Mouse (Mus musculus) gonadal fat pad, adult 2 months (tissue): ENCODE measurements around the gene Ints4. TPM values are rescaled to one million over a fixed set of nuclear protein-coding genes. Genes with fewer than 3 reads are reported as not detected.
"Not testable (repeated sequence)": the region's sequence is repeated elsewhere in the genome, so short reads cannot be mapped to it uniquely, and the experiment has no call there.

Source experiments
- DNase-seq: peaks from one replicate; pipeline ENCODE4 v3.0.0-alpha.2; 2012; ENCODE audit warnings: low read depth
- polyA plus RNA-seq: library from polyadenylated mRNA; depleted of rRNA; stranded (reverse); fragments of >200 nt; gene quantifications from 2 replicates; pipeline ENCODE4 v1.2.3, GENCODE M21; 2012; rRNA removed

Ints4 gene
- polyA plus RNA-seq: 92.0 and 113 TPM in 2 replicates

GRCm38 (mm10) chr7:97480821-97481339, at the start of gene Ints4:
Gene Ints4 (plus strand): TSS chr7:97480956.
- peak; percentile 84 for DNase-seq

- DNase-seq: not testable (repeated sequence)
Measured at GRCm38 (mm10) chr7:97433517-97433916, 47.2 kb upstream of the Ints4 start.

- no peak for DNase-seq
Measured at GRCm38 (mm10) chr7:97434517-97434916, 46.2 kb upstream of the Ints4 start.

- DNase-seq: no peak
Measured at GRCm38 (mm10) chr7:97438986-97439385, 41.8 kb upstream of the Ints4 start.

- peak; percentile 89 for DNase-seq
Measured at GRCm38 (mm10) chr7:97446171-97446925, 34.4 kb upstream of the Ints4 start.

- DNase-seq: no peak
Measured at GRCm38 (mm10) chr7:97447050-97447531, 33.7 kb upstream of the Ints4 start.

GRCm38 (mm10) chr7:97451023-97451422, 29.7 kb upstream of the Ints4 start, which contains the start of gene Kctd14:
Gene Kctd14 (plus strand): TSS chr7:97451323.
- not testable (repeated sequence) for DNase-seq

GRCm38 (mm10) chr7:97452196-97452595, 28.6 kb upstream of the Ints4 start:
- DNase-seq: no peak

- no peak for DNase-seq
Measured at GRCm38 (mm10) chr7:97453141-97453921, 27.4 kb upstream of the Ints4 start.

GRCm38 (mm10) chr7:97454795-97455194, 26.0 kb upstream of the Ints4 start:
- DNase-seq: no peak

- DNase-seq: no peak
Measured at GRCm38 (mm10) chr7:97455577-97455976, 25.2 kb upstream of the Ints4 start.

GRCm38 (mm10) chr7:97473001-97473400, 7.8 kb upstream of the Ints4 start:
- no peak for DNase-seq

GRCm38 (mm10) chr7:97479349-97479748, 1.4 kb upstream of the Ints4 start:
- peak; percentile 46 for DNase-seq

GRCm38 (mm10) chr7:97480290-97480689, 466 bp upstream of the Ints4 start:
- no peak for DNase-seq

- no peak for DNase-seq
Measured at GRCm38 (mm10) chr7:97483378-97483777, 2.6 kb downstream of the Ints4 start.

GRCm38 (mm10) chr7:97491157-97491556, 10.4 kb downstream of the Ints4 start:
- no peak for DNase-seq

GRCm38 (mm10) chr7:97492420-97492819, 11.7 kb downstream of the Ints4 start:
- DNase-seq: peak; percentile 26

- no peak for DNase-seq
Measured at GRCm38 (mm10) chr7:97495052-97495451, 14.3 kb downstream of the Ints4 start.

- no peak for DNase-seq
Measured at GRCm38 (mm10) chr7:97500555-97501209, 19.9 kb downstream of the Ints4 start.

GRCm38 (mm10) chr7:97514786-97515185, 34.0 kb downstream of the Ints4 start:
- DNase-seq: no peak

- DNase-seq: no peak
Measured at GRCm38 (mm10) chr7:97519935-97520334, 39.2 kb downstream of the Ints4 start.

GRCm38 (mm10) chr7:97535531-97535930, 54.8 kb downstream of the Ints4 start:
- DNase-seq: no peak
